Mouse (Mus musculus): ENCODE measurements around the gene Otof. TPM values are rescaled to one million over a fixed set of nuclear protein-coding genes. Genes with fewer than 3 reads are reported as not detected.

The Otof gene
- polyA plus RNA-seq, 2 experiments, result 0.01 TPM; not detected in 1

DNA sequence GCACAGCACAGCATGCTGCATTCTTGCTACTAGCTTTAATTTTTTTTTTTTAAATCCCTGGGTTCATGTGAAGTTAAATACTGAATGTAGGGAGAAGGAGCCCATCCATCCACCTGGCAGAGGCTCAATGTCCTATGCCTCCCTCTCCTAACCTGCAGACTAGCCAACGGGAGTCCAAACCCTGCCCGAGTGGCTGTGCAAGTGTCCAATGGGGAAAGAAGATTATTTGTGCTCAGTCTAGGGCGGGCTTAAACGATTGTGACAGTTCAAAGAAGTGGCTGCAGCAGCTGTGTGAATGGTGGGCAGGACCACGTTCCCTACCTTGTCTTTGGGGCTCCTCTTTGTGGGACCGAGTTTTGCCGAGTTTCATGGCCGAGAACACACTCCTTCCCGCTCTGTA is 54.9 kb downstream of the Otof start:
- Histone ChIP-seq H3K27ac (no peak overlapping the region), H3K4me1 (replicated peaks; ENCODE audit: control insufficient read depth in 2 of 2, insufficient read depth in 2 of 2, low read length in 1 of 2) (no peaks in the 10 kb centered on the region; a peak in 1 of 4 replicates), H3K27me3 (ENCODE audit: control insufficient read depth, insufficient read depth, low read length) (no peaks in the 10 kb centered on the region), H3K4me2 (ENCODE audit: low read depth) (no peak overlapping the region), H3K4me3 (ENCODE audit: insufficient read depth in 1 of 2, low read depth in 2 of 2, low read length in 2 of 2) (no peak overlapping the region), H3K9ac (replicated peaks) (no peak overlapping the region), H3K9me3 (ENCODE audit: control insufficient read depth, low read length) (no peaks in the 10 kb centered on the region), H3K36me3 (replicated peaks; ENCODE audit: control insufficient read depth, insufficient read depth, low read depth) (no peaks in the 10 kb centered on the region)
- 25% methylated on average over 9 of the region's 9 CpGs for WGBS (ENCODE audit: insufficient replicate concordance)
- ATAC-seq (ENCODE audit: insufficient read depth), result no peak
- DNase-seq (ENCODE audit: low read depth in 3 of 3, low spot score in 3 of 3), result peak in 1 of 3 experiments; percentile 3
- TF ChIP-seq CTCF (IDR thresholded peaks at IDR 0.05; ENCODE audit: low read depth) (no peak), EP300 (IDR thresholded peaks at IDR 0.05; ENCODE audit: low read depth) (no peak)

DNA sequence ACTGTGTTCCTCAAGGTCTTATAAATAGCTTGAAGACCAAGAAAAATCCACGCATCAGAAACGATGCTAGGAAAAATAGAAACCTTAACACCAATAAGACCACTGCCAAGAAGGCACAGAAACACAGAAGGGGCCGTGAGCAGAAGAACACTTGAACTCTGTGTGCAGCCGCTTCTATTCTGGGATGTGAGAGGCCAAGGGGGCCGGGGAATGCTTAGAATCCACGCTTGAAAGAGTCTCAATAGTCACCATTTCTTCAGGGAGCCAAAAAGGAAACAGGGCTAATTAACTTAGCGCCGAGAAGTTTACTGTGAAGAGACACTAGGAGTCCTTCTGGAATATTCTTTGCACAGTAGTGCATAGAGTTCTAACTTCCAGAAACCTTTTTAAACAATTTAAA is 60.6 kb downstream of the Otof start:
- no peak for DNase-seq (ENCODE audit: low read depth in 3 of 3, low spot score in 3 of 3)
- no peak for ATAC-seq (ENCODE audit: insufficient read depth)
- TF ChIP-seq EP300 (IDR thresholded peaks at IDR 0.05; ENCODE audit: low read depth) (no peak), CTCF (IDR thresholded peaks at IDR 0.05; ENCODE audit: low read depth) (no peak)
- no peaks in the 10 kb centered on the region for H3K36me3 ChIP-seq (replicated peaks; ENCODE audit: control insufficient read depth, insufficient read depth, low read depth)
- H3K4me1 ChIP-seq (replicated peaks; ENCODE audit: control insufficient read depth in 2 of 2, insufficient read depth in 2 of 2, low read length in 1 of 2), result no peaks in the 10 kb centered on the region
- WGBS (ENCODE audit: insufficient replicate concordance), result 47% methylated on average over 8 of the region's 8 CpGs
- no peaks in the 10 kb centered on the region for H3K27me3 ChIP-seq (ENCODE audit: control insufficient read depth, insufficient read depth, low read length)
- no peaks in the 10 kb centered on the region for H3K9me3 ChIP-seq (ENCODE audit: control insufficient read depth, low read length)
- no peak overlapping the region for H3K9ac ChIP-seq (replicated peaks)
- no peak overlapping the region for H3K27ac ChIP-seq
- no peak overlapping the region for H3K4me3 ChIP-seq (ENCODE audit: insufficient read depth in 1 of 2, low read depth in 2 of 2, low read length in 2 of 2)
- no peak overlapping the region for H3K4me2 ChIP-seq (ENCODE audit: low read depth)

DNA sequence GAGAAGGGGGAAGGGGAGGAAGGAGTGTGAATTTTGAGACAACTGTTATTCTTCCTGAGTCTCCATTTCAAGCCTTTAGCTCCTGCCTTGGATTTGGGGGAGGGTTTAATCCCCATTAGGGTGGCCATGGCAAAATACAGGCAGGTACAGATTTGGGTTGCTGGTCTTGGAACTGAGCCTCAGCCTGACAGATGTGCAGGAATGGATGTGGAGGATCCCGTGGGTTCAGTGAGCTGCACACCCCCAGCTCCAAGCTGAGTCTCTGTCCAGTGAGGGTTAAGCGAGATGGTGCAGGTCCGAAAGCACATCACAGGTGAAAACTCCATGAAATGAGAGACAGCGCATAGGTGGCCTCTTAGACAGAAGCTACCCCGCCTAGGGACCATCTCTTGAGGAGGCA is 61.2 kb downstream of the Otof start:
- H3K4me1 ChIP-seq (replicated peaks; ENCODE audit: control insufficient read depth in 2 of 2, insufficient read depth in 2 of 2, low read length in 1 of 2), result no peaks in the 10 kb centered on the region
- H3K27me3 ChIP-seq (ENCODE audit: control insufficient read depth, insufficient read depth, low read length), result no peaks in the 10 kb centered on the region
- H3K9me3 ChIP-seq (ENCODE audit: control insufficient read depth, low read length), result no peaks in the 10 kb centered on the region
- TF ChIP-seq CTCF (IDR thresholded peaks at IDR 0.05; ENCODE audit: low read depth), result no peak
- TF ChIP-seq EP300 (IDR thresholded peaks at IDR 0.05; ENCODE audit: low read depth), result no peak
- H3K4me2 ChIP-seq (ENCODE audit: low read depth), result no peak overlapping the region
- 67% methylated on average over 5 of the region's 5 CpGs for WGBS (ENCODE audit: insufficient replicate concordance)
- H3K36me3 ChIP-seq (replicated peaks; ENCODE audit: control insufficient read depth, insufficient read depth, low read depth), result no peaks in the 10 kb centered on the region
- no peak overlapping the region for H3K4me3 ChIP-seq (ENCODE audit: insufficient read depth in 1 of 2, low read depth in 2 of 2, low read length in 2 of 2)
- no peak overlapping the region for H3K9ac ChIP-seq (replicated peaks)
- ATAC-seq (ENCODE audit: insufficient read depth) (no peak), DNase-seq (ENCODE audit: low read depth in 3 of 3, low spot score in 3 of 3) (no peak)
- H3K27ac ChIP-seq, result no peak overlapping the region

DNA sequence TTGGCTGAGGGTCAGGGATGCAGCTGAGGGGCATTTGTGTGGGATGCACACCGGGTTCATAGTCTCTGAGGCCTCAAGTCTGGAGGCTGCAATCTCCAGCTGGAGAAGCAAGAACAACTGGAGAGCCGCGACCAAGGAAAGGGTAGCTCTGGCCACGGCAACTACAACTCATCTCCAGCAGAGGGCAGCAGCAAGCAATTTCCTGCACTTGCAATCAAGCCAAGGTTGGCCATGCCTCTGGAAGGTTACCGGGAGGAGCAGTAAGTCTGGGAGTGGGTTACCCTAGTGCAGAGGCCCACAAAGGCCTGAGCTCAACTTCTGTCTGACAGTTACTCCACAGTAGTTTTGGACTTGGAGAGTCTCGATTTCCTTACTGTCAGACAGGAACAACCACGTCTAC is 70.3 kb downstream of the Otof start:
- Histone ChIP-seq H3K27ac (no peak overlapping the region), H3K4me1 (replicated peaks; ENCODE audit: control insufficient read depth in 2 of 2, insufficient read depth in 2 of 2, low read length in 1 of 2) (no peaks in the 10 kb centered on the region), H3K4me3 (ENCODE audit: insufficient read depth in 1 of 2, low read depth in 2 of 2, low read length in 2 of 2) (no peak overlapping the region), H3K4me2 (ENCODE audit: low read depth) (no peak overlapping the region), H3K27me3 (ENCODE audit: control insufficient read depth, insufficient read depth, low read length) (no peaks in the 10 kb centered on the region), H3K9ac (replicated peaks) (no peak overlapping the region), H3K9me3 (ENCODE audit: control insufficient read depth, low read length) (no peaks in the 10 kb centered on the region), H3K36me3 (replicated peaks; ENCODE audit: control insufficient read depth, insufficient read depth, low read depth) (no peaks in the 10 kb centered on the region)
- TF ChIP-seq EP300 (IDR thresholded peaks at IDR 0.05; ENCODE audit: low read depth), result no peak
- TF ChIP-seq CTCF (IDR thresholded peaks at IDR 0.05; ENCODE audit: low read depth), result peak; percentile 91
- peak; percentile 13 to 14 (median 14) for DNase-seq (ENCODE audit: low read depth in 3 of 3, low spot score in 3 of 3)
- no peak for ATAC-seq (ENCODE audit: insufficient read depth)
- 19% methylated on average over 7 of the region's 7 CpGs for WGBS (ENCODE audit: insufficient replicate concordance)

DNA sequence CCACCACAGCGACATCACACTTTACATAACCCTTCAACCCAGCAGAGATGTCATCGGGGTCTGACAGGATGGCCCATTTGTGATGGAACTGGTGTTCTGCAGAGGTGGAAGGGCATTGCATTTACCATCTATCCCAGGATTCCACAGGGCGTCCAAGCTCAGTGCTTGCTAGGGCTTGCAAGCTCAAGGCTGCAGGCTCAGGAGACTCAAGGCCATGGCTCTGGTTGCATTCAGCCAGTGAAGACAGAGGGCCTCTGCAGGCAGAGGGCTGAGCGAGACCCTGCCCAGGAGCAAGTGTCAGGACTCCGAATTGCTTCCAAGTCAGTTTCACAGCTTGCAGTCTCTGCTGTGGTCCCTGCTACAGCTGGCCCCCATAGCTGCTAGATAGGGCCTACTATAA is 71.9 kb downstream of the Otof start:
- Histone ChIP-seq H3K4me1 (replicated peaks; ENCODE audit: control insufficient read depth in 2 of 2, insufficient read depth in 2 of 2, low read length in 1 of 2) (no peaks in the 10 kb centered on the region), H3K9ac (replicated peaks) (no peak overlapping the region), H3K4me3 (ENCODE audit: insufficient read depth in 1 of 2, low read depth in 2 of 2, low read length in 2 of 2) (no peak overlapping the region), H3K9me3 (ENCODE audit: control insufficient read depth, low read length) (no peaks in the 10 kb centered on the region), H3K36me3 (replicated peaks; ENCODE audit: control insufficient read depth, insufficient read depth, low read depth) (no peaks in the 10 kb centered on the region), H3K27me3 (ENCODE audit: control insufficient read depth, insufficient read depth, low read length) (no peaks in the 10 kb centered on the region), H3K4me2 (ENCODE audit: low read depth) (no peak overlapping the region), H3K27ac (no peak overlapping the region)
- TF ChIP-seq EP300 (IDR thresholded peaks at IDR 0.05; ENCODE audit: low read depth) (no peak), CTCF (IDR thresholded peaks at IDR 0.05; ENCODE audit: low read depth) (no peak)
- DNase-seq (ENCODE audit: low read depth in 3 of 3, low spot score in 3 of 3) (no peak), ATAC-seq (ENCODE audit: insufficient read depth) (no peak)
- 57% methylated on average over 5 of the region's 5 CpGs for WGBS (ENCODE audit: insufficient replicate concordance)
